11 mouse cellular contexts compared by ENCODE assay signal in the genomic region with DNA sequence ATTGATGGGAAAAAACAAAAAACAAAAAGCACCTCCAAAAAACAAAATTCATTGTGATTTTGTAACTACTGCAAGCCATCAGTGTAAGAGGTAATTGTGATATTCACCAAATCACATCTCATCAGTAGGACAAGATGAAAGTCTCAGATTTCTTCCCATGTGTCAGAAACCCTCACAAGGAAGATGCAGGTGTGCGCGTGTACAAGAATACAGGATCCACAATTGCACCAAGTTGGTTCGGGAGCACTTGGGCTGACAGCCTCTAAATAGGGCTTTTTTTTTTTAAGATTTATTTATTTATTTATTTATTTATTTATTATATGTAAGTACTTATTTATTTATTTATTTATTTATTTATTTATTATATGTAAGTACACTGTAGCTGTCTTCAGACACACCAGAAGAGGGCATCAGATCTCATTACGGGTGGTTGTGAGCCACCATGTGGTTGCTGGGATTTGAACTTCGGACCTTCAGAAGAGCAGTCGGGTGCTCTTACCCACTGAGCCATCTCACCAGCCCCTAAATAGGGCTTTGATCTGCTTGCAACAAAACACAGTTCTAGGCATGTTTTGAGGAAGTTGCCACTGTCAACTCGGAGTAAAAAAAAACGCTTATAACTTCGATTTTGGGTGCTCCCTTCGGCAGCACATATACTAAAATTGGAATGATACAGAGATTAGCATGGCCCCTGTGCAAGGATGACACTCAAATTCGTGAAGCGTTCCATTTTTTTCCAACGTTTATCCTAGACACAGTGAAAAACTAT. TPM values are rescaled to one million over a fixed set of nuclear protein-coding genes. Genes with fewer than 3 reads are reported as not detected.
DNase-seq lines count a peak whose midpoint lies in the region; ATAC-seq and TF ChIP-seq lines count a peak whose summit lies in the region.
"Not testable (repeated sequence)": the region's sequence is repeated elsewhere in the genome, so short reads cannot be mapped to it uniquely, and the experiment has no call there.
"Had no signal": no experiment of that assay in that cellular context is flagged by ENCODE, and none has a peak within 500 bp of the region (broad histone marks: within the 10 kb centered on the region; RNA-seq: fewer than 3 reads in every experiment).

No protein-coding gene starts in this region.

- H3K9ac ChIP-seq in MEL (ENCODE audit: control insufficient read depth, low read depth, low read length, poor library complexity, severe bottlenecking): peak overlapping the region; percentile 89
- H3K9ac ChIP-seq in heart, embryonic 12.5 days: not testable (repeated sequence)
- H3K9ac ChIP-seq in limb, embryonic 13.5 days: peak overlapping the region; percentile 92
- peak overlapping the region; percentile 87; the same call in 1 of the 2 replicates for H3K9ac ChIP-seq in lung, postnatal 0 days (replicated peaks; ENCODE audit: low read depth)

- H3K36me3 ChIP-seq in MEL (ENCODE audit: control insufficient read depth in 1 of 2, insufficient read depth in 2 of 2, low read length in 2 of 2): peaks cover 7 to 11% of the 10 kb centered on the region in 2 experiments
- H3K36me3 ChIP-seq in heart, embryonic 12.5 days: peaks cover 36% of the 10 kb centered on the region
- H3K36me3 ChIP-seq in limb, embryonic 13.5 days: peaks cover 38% of the 10 kb centered on the region
- H3K36me3 ChIP-seq in lung, postnatal 0 days (ENCODE audit: insufficient read depth, low read length): peaks cover 31% of the 10 kb centered on the region

- H3K27me3 ChIP-seq in MEL (ENCODE audit: control insufficient read depth in 1 of 2, insufficient read depth in 2 of 2, low read length in 2 of 2); heart, embryonic 12.5 days (replicated peaks); limb, embryonic 13.5 days; lung, postnatal 0 days (replicated peaks; ENCODE audit: insufficient read depth, low read length): not testable (repeated sequence)

- H3K4me1 ChIP-seq in MEL (ENCODE audit: control insufficient read depth in 1 of 2, insufficient read depth in 2 of 2, low read length in 2 of 2); embryonic fibroblast, embryonic 13.5 days (ENCODE audit: control insufficient read depth, insufficient read depth, low read length); heart, embryonic 12.5 days (replicated peaks); limb, embryonic 13.5 days; lung, postnatal 0 days (ENCODE audit: insufficient read depth, low read depth, low read length): not testable (repeated sequence)

- not testable (repeated sequence) for TF ChIP-seq EP300 in MEL (IDR thresholded peaks at IDR 0.05; ENCODE audit: low read depth in 1 of 2, low read length in 2 of 2); lung, postnatal 0 days (IDR thresholded peaks at IDR 0.05)

- TF ChIP-seq POLR2A in MEL (IDR thresholded peaks at IDR 0.05; ENCODE audit: control insufficient read depth in 1 of 2, insufficient read depth in 1 of 2, low read depth in 1 of 2, low read length in 2 of 2, poor library complexity in 1 of 2); embryonic fibroblast, embryonic 13.5 days (IDR thresholded peaks at IDR 0.05; ENCODE audit: low read depth, low read length): not testable (repeated sequence)

- not testable (repeated sequence) for TF ChIP-seq CTCF in MEL (IDR thresholded peaks at IDR 0.05 in 2 of 3, conservative IDR thresholded peaks at IDR 0.05 in 1 of 3; ENCODE audit: control insufficient read depth in 1 of 3, insufficient read depth in 1 of 3, low read depth in 2 of 3, low read length in 3 of 3, poor library complexity in 1 of 3, severe bottlenecking in 1 of 3); embryonic fibroblast, embryonic 13.5 days (IDR thresholded peaks at IDR 0.05; ENCODE audit: borderline replicate concordance, insufficient read depth, low read length); lung, postnatal 0 days (IDR thresholded peaks at IDR 0.05)

- not testable (repeated sequence) for H3K79me2 ChIP-seq in MEL (ENCODE audit: control insufficient read depth, insufficient read depth, low read length, poor library complexity)

- not testable (repeated sequence) for H3K9me3 ChIP-seq in MEL (replicated peaks; ENCODE audit: insufficient read depth, low read length); heart, embryonic 12.5 days (replicated peaks); limb, embryonic 13.5 days; lung, postnatal 0 days (ENCODE audit: low read length)

- DNase-seq in MEL (ENCODE audit: low read depth, low spot score): peak; percentile 79
- peak; percentile 39 for DNase-seq in induced T-regulatory cell, adult 2 months (ENCODE audit: low read depth)
- not testable (repeated sequence) for DNase-seq in lung, postnatal 0 days (ENCODE audit: low spot score)
- DNase-seq in naive thymus-derived CD4-positive, alpha-beta T cell, adult 2 months (ENCODE audit: low read depth): peak; percentile 22
- DNase-seq in thymus, postnatal 25 days: peak; percentile 12

- H3K4me2 ChIP-seq in heart, embryonic 12.5 days: peak overlapping the region; percentile 55
- H3K4me2 ChIP-seq in limb, embryonic 13.5 days (replicated peaks): peak overlapping the region; percentile 61
- peak overlapping the region; percentile 60 for H3K4me2 ChIP-seq in lung, postnatal 0 days (replicated peaks; ENCODE audit: low read depth, low read length)

- TF ChIP-seq RAD21 in MEL (IDR thresholded peaks at IDR 0.05; ENCODE audit: low read depth, low read length): not testable (repeated sequence)

- ATAC-seq in heart, embryonic 12.5 days (ENCODE audit: insufficient number of reproducible peaks, low FRiP score); limb, embryonic 13.5 days (ENCODE audit: low FRiP score, low read depth); lung, postnatal 0 days: not testable (repeated sequence)

- not testable (repeated sequence) for H3K27ac ChIP-seq in MEL (ENCODE audit: control insufficient read depth, low read depth, low read length); embryonic fibroblast, embryonic 13.5 days (ENCODE audit: insufficient read depth, low read length); heart, embryonic 12.5 days (ENCODE audit: poor library complexity, severe bottlenecking); limb, embryonic 13.5 days; lung, postnatal 0 days (ENCODE audit: low read length)

- 62% methylated on average over 13 of the region's 13 CpGs for WGBS in heart, embryonic 12.5 days
- WGBS in limb, embryonic 13.5 days: 71% methylated on average over 13 of the region's 13 CpGs
- 54% methylated on average over 12 of the region's 13 CpGs for whole genome bisulfite sequencing in lung, postnatal 0 days

- peak overlapping the region; percentile 92 to 96 for H3K4me3 ChIP-seq in MEL (ENCODE audit: control insufficient read depth in 1 of 2, insufficient read depth in 1 of 2, low read depth in 2 of 2, low read length in 2 of 2)
- peak overlapping the region; percentile 49 for H3K4me3 ChIP-seq in embryonic fibroblast, embryonic 13.5 days (ENCODE audit: insufficient read depth, low read length)
- peak overlapping the region; percentile 98 for H3K4me3 ChIP-seq in heart, embryonic 12.5 days
- H3K4me3 ChIP-seq in limb, embryonic 13.5 days: peak overlapping the region; percentile 94
- peak overlapping the region; percentile 98 for H3K4me3 ChIP-seq in lung, postnatal 0 days (ENCODE audit: low read depth, low read length)

TF ChIP-seq in MEL, 35 proteins besides CTCF, POLR2A, EP300 and RAD21:
- TF ChIP-seq TBP (IDR thresholded peaks at IDR 0.05; ENCODE audit: low read depth, low read length) (peak; percentile 97), ZNF384 (IDR thresholded peaks at IDR 0.05; ENCODE audit: low read depth, low read length) (peak; percentile 82)

RNA-seq across cellular contexts. Expression of a gene that starts 1.1 kb away (rescaled TPM):
- 56.0 and 61.7 TPM in 2 replicates for total RNA-seq in MEL (2012; rRNA removed)
- 100 to 1,000 TPM in 1 of 2 experiments, 10 to 100 TPM in 1; 58.0 to 166 TPM for polyA plus RNA-seq in MEL (2012; ENCODE audit: insufficient read depth in 1 of 2, insufficient read length in 2 of 2, low read depth in 1 of 2, low replicate concordance in 2 of 2, missing spikeins in 1 of 2)
- 66.5 and 69.6 TPM in 2 replicates for polyA plus RNA-seq in embryonic fibroblast, embryonic 13.5 days (2011; ENCODE audit: insufficient read length, low read depth, missing spikeins)
- 59.1 and 59.3 TPM in 2 replicates for polyA plus RNA-seq in heart, embryonic 12.5 days (2016; fragmentation: Nextera tagmentation; extraction: Ambion mirVana)
- 84.5 and 85.5 TPM in 2 replicates for polyA plus RNA-seq in limb, embryonic 13.5 days (2015; fragmentation: Nextera tagmentation; extraction: Ambion mirVana)
- 87.4 and 98.1 TPM in 2 replicates for polyA plus RNA-seq in lung, postnatal 0 days (2015; fragmentation: Nextera tagmentation; extraction: Ambion mirVana)

RNA-seq across cellular contexts. Expression of a gene that starts 12.9 kb away (rescaled TPM):
- total RNA-seq in MEL (2012; rRNA removed): not detected in 2 replicates
- polyA plus RNA-seq in MEL (2012; ENCODE audit: insufficient read depth in 1 of 2, insufficient read length in 2 of 2, low read depth in 1 of 2, low replicate concordance in 2 of 2, missing spikeins in 1 of 2): not detected
- not detected in 2 replicates for polyA plus RNA-seq in embryonic fibroblast, embryonic 13.5 days (2011; ENCODE audit: insufficient read length, low read depth, missing spikeins)
- not detected in 2 replicates for polyA plus RNA-seq in heart, embryonic 12.5 days (2016; fragmentation: Nextera tagmentation; extraction: Ambion mirVana)
- polyA plus RNA-seq in limb, embryonic 13.5 days (2015; fragmentation: Nextera tagmentation; extraction: Ambion mirVana): not detected in 2 replicates
- polyA plus RNA-seq in lung, postnatal 0 days (2015; fragmentation: Nextera tagmentation; extraction: Ambion mirVana): 0.72 and 0.95 TPM in 2 replicates
- total RNA-seq: adrenal gland, postnatal 4 days; gastrocnemius, postnatal 25 days; hematopoietic stem cell, adult 5-6 weeks had no signal
